Mouse (Mus musculus): ENCODE measurements around the gene Nlrc5. TPM values are rescaled to one million over a fixed set of nuclear protein-coding genes. Genes with fewer than 3 reads are reported as not detected.
A peak's percentile ranks its signal among the peaks of the same experiment; 100 is the strongest.

The Nlrc5 gene
- polyA plus RNA-seq, 1 experiment: 0.16 TPM

DNA sequence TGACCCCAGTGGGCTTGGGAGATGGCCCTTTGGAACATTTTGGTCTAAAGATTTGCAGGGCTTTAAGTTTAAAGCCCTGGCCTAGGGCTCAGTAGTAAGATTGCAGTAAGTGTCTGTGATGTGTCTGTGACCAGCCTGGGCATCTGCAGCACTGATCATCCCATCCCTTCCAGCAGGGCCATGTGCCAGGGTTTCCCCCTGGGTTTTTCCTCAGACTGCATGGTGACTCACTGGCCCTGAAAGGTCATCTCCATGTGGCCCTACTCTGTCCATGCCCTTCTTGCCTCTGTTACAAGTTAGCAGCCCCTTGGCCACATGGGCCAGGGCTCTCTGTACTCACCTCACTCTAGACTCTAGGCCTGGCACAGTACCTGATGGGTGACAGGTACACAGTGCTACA is 130.3 kb downstream of the Nlrc5 start:
- no peaks in the 10 kb centered on the region for H3K27me3 ChIP-seq (ENCODE audit: control insufficient read depth, insufficient read depth, insufficient read length)
- H3K36me3 ChIP-seq (ENCODE audit: control insufficient read depth, insufficient read depth): peaks cover 28% of the 10 kb centered on the region
- H3ac ChIP-seq (ENCODE audit: control insufficient read depth, insufficient read length, low read depth): no peak overlapping the region
- TF ChIP-seq MAX (IDR thresholded peaks at IDR 0.05): peak; percentile 14
- TF ChIP-seq FOSL1 (IDR thresholded peaks at IDR 0.05; ENCODE audit: insufficient read depth, low read length, poor library complexity, severe bottlenecking): no peak
- H3K79me3 ChIP-seq (ENCODE audit: low read depth): no peaks in the 10 kb centered on the region
- H3K79me2 ChIP-seq (ENCODE audit: control insufficient read depth, insufficient read depth): no peaks in the 10 kb centered on the region
- H3K4me3 ChIP-seq (ENCODE audit: insufficient read depth, poor library complexity, severe bottlenecking): no peak overlapping the region

DNA sequence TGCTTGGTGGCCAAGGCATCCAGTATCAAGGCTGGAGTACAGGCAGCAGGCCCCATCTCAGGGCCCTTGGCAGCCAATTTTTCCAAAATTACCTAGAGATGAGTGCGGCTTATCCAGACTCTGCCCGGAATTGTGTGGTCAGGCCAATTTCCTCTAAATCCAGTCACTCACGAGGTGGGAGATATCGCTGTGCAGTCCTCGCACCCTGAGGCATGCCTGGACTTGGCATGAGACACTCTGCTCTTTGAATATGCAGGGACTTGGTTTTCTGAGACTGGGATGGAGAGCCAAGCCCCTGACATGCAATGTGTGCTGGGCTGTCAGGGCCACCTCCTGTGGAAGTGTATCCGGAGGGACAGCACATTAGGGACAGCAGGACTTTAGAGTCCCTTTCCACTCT is 131.9 kb downstream of the Nlrc5 start:
- H3K79me3 ChIP-seq (ENCODE audit: low read depth): no peaks in the 10 kb centered on the region
- H3K36me3 ChIP-seq (ENCODE audit: control insufficient read depth, insufficient read depth): peaks cover 29% of the 10 kb centered on the region
- no peak overlapping the region for H3K4me3 ChIP-seq (ENCODE audit: insufficient read depth, poor library complexity, severe bottlenecking)
- TF ChIP-seq MYOG (IDR thresholded peaks at IDR 0.05; ENCODE audit: control insufficient read depth, extremely low read depth, insufficient read length): no peak
- TF ChIP-seq FOSL1 (IDR thresholded peaks at IDR 0.05; ENCODE audit: insufficient read depth, low read length, poor library complexity, severe bottlenecking): no peak
- TF ChIP-seq CTCF (IDR thresholded peaks at IDR 0.05; ENCODE audit: control insufficient read depth, insufficient read depth, insufficient read length): no peak
- TF ChIP-seq CEBPB (IDR thresholded peaks at IDR 0.05; ENCODE audit: low read depth): no peak
- TF ChIP-seq MAX (IDR thresholded peaks at IDR 0.05): no peak
- no peak for TF ChIP-seq MYOD1 (IDR thresholded peaks at IDR 0.05; ENCODE audit: control insufficient read depth, insufficient read length, low read depth)
- TF ChIP-seq USF1 (IDR thresholded peaks at IDR 0.05; ENCODE audit: low read depth): no peak
- H3ac ChIP-seq (ENCODE audit: control insufficient read depth, insufficient read length, low read depth): no peak overlapping the region
- H3K27me3 ChIP-seq (ENCODE audit: control insufficient read depth, insufficient read depth, insufficient read length): no peaks in the 10 kb centered on the region
- no peaks in the 10 kb centered on the region for H3K79me2 ChIP-seq (ENCODE audit: control insufficient read depth, insufficient read depth)

DNA sequence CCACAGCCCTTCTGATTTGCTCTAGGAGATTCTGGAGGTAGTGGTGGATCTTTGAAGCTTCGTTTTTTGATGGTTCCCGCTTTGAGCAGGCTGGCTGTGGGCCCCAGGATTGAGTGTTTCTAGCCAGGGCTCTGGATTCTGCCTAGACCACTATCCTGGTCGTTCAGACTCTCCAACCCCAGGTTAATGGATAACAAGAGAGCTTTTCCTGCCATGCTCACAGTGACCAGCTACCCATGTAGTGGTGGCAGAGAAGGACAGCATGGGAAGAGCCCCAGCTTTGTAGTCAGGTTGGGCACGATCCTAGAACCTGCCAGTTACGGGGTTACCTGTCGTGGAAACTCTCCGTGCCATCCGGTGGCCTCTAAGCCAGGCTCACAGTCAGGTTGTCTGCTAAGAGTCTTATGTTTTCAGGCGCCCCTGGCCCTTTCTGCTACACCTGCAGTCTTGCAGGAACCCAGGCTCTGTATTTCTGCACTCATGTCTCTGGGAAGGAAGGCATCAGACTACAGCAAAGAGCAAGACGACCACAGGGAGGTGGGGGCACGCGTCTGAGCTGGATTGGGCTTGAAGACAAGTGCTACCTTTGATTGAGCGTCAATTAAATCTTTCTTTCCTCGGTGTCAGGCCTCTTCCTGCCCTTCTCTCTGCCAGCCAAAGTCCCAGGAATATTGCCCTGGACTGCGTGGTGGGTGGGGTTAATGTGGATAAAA is 132.4 kb downstream of the Nlrc5 start:
- H3K4me3 ChIP-seq (ENCODE audit: insufficient read depth, poor library complexity, severe bottlenecking): no peak overlapping the region
- H3K36me3 ChIP-seq (ENCODE audit: control insufficient read depth, insufficient read depth): peaks cover 29% of the 10 kb centered on the region
- no peaks in the 10 kb centered on the region for H3K79me3 ChIP-seq (ENCODE audit: low read depth)
- H3ac ChIP-seq (ENCODE audit: control insufficient read depth, insufficient read length, low read depth): no peak overlapping the region
- no peak for TF ChIP-seq MYOG (IDR thresholded peaks at IDR 0.05; ENCODE audit: control insufficient read depth, extremely low read depth, insufficient read length)
- TF ChIP-seq CTCF (IDR thresholded peaks at IDR 0.05; ENCODE audit: control insufficient read depth, insufficient read depth, insufficient read length): no peak
- TF ChIP-seq FOSL1 (IDR thresholded peaks at IDR 0.05; ENCODE audit: insufficient read depth, low read length, poor library complexity, severe bottlenecking): no peak
- no peak for TF ChIP-seq USF1 (IDR thresholded peaks at IDR 0.05; ENCODE audit: low read depth)
- no peak for TF ChIP-seq MAX (IDR thresholded peaks at IDR 0.05)
- no peak for TF ChIP-seq CEBPB (IDR thresholded peaks at IDR 0.05; ENCODE audit: low read depth)
- TF ChIP-seq MYOD1 (IDR thresholded peaks at IDR 0.05; ENCODE audit: control insufficient read depth, insufficient read length, low read depth): no peak
- H3K27me3 ChIP-seq (ENCODE audit: control insufficient read depth, insufficient read depth, insufficient read length): no peaks in the 10 kb centered on the region
- no peaks in the 10 kb centered on the region for H3K79me2 ChIP-seq (ENCODE audit: control insufficient read depth, insufficient read depth)

DNA sequence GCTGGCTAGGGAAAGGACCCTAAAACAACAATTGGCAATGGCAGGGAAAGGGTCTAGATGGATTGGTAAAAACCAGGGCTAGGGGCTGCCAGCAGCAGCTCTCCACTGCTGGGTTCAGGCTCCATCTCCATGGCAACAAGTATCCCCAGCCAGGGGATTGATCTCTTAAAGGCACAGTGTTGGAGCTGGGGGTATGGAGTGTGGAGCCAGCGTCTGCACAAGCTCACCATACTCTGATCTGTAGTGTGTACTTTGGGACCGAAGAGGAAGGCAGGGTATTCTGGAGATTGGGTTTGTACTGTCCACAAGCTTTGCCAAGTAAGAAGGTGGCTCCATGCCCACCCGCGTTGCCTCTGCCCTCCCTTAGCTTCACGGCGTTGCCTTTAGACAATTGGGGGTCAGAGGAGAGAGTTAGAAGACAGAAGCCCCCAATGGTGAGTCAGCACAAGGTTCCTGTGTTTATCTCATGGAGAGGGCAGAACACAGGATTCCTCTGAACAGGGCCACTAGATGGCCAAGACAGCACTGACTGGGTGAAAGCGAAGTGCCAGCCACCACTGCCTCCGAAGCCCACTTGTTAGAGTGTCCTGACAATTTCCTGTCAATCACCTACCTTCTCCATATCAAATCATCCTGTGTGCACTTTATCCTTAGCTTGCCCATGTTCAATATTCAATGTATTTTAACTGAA is 133.1 kb downstream of the Nlrc5 start:
- peaks cover 29% of the 10 kb centered on the region for H3K36me3 ChIP-seq (ENCODE audit: control insufficient read depth, insufficient read depth)
- no peaks in the 10 kb centered on the region for H3K27me3 ChIP-seq (ENCODE audit: control insufficient read depth, insufficient read depth, insufficient read length)
- H3ac ChIP-seq (ENCODE audit: control insufficient read depth, insufficient read length, low read depth): no peak overlapping the region
- no peak overlapping the region for H3K4me3 ChIP-seq (ENCODE audit: insufficient read depth, poor library complexity, severe bottlenecking)
- no peaks in the 10 kb centered on the region for H3K79me3 ChIP-seq (ENCODE audit: low read depth)
- no peaks in the 10 kb centered on the region for H3K79me2 ChIP-seq (ENCODE audit: control insufficient read depth, insufficient read depth)
- TF ChIP-seq MYOD1 (IDR thresholded peaks at IDR 0.05; ENCODE audit: control insufficient read depth, insufficient read length, low read depth) (no peak), MAX (IDR thresholded peaks at IDR 0.05) (no peak)

DNA sequence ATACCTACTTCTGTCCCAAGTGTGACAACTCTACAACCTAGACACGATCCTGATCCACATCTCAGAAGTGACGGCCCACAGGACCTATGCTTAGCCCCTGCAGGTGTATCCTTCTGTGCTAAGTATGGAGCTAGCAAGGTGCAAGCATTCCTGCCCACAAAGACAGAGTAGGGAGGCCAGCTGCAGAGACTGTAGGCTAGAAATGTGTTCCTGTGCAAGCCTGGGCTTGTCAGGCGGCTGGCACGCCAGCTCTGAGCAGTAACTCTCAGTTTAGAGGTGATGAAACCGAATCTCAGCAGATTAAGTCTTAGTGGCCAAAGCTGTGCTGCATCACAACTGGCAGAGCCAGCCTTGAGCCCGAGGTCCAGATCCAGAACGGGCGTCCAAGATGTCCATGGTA is 133.9 kb downstream of the Nlrc5 start:
- H3ac ChIP-seq (ENCODE audit: control insufficient read depth, insufficient read length, low read depth): no peak overlapping the region
- no peaks in the 10 kb centered on the region for H3K79me2 ChIP-seq (ENCODE audit: control insufficient read depth, insufficient read depth)
- no peaks in the 10 kb centered on the region for H3K27me3 ChIP-seq (ENCODE audit: control insufficient read depth, insufficient read depth, insufficient read length)
- H3K79me3 ChIP-seq (ENCODE audit: low read depth): no peaks in the 10 kb centered on the region
- no peak overlapping the region for H3K4me3 ChIP-seq (ENCODE audit: insufficient read depth, poor library complexity, severe bottlenecking)
- H3K36me3 ChIP-seq (ENCODE audit: control insufficient read depth, insufficient read depth): peaks cover 35% of the 10 kb centered on the region
- TF ChIP-seq MYOG (IDR thresholded peaks at IDR 0.05; ENCODE audit: control insufficient read depth, extremely low read depth, insufficient read length) (no peak), CEBPB (IDR thresholded peaks at IDR 0.05; ENCODE audit: low read depth) (no peak), USF1 (IDR thresholded peaks at IDR 0.05; ENCODE audit: low read depth) (no peak), FOSL1 (IDR thresholded peaks at IDR 0.05; ENCODE audit: insufficient read depth, low read length, poor library complexity, severe bottlenecking) (no peak), MAX (IDR thresholded peaks at IDR 0.05) (no peak), CTCF (IDR thresholded peaks at IDR 0.05; ENCODE audit: control insufficient read depth, insufficient read depth, insufficient read length) (no peak)

DNA sequence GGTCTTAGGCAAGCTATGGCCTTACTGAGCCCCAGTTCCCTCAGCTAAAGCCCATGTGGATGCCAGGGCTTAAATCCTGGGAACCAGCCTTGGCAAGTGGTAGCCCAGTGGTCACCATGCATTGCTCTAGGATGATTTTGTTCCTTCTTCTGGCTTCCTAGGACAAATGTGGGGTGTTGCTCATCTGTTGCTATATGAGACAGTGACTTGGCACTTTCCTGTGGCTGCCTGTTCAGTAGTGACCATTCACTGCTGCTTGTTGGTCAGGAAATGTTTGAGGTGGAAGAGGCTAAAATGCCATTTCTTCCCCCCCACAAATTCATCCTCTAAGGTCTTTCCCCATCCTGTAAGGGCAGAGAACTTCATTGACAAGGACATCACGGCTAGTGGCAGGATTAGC is 135.3 kb downstream of the Nlrc5 start:
- no peaks in the 10 kb centered on the region for H3K79me3 ChIP-seq (ENCODE audit: low read depth)
- TF ChIP-seq CTCF (IDR thresholded peaks at IDR 0.05; ENCODE audit: control insufficient read depth, insufficient read depth, insufficient read length) (no peak), CEBPB (IDR thresholded peaks at IDR 0.05; ENCODE audit: low read depth) (no peak), MYOG (IDR thresholded peaks at IDR 0.05; ENCODE audit: control insufficient read depth, extremely low read depth, insufficient read length) (no peak), MYOD1 (IDR thresholded peaks at IDR 0.05; ENCODE audit: control insufficient read depth, insufficient read length, low read depth) (no peak), USF1 (IDR thresholded peaks at IDR 0.05; ENCODE audit: low read depth) (no peak), MAX (IDR thresholded peaks at IDR 0.05) (no peak), FOSL1 (IDR thresholded peaks at IDR 0.05; ENCODE audit: insufficient read depth, low read length, poor library complexity, severe bottlenecking) (no peak)
- no peaks in the 10 kb centered on the region for H3K79me2 ChIP-seq (ENCODE audit: control insufficient read depth, insufficient read depth)
- H3K4me3 ChIP-seq (ENCODE audit: insufficient read depth, poor library complexity, severe bottlenecking): no peak overlapping the region
- H3K27me3 ChIP-seq (ENCODE audit: control insufficient read depth, insufficient read depth, insufficient read length): no peaks in the 10 kb centered on the region
- H3ac ChIP-seq (ENCODE audit: control insufficient read depth, insufficient read length, low read depth): no peak overlapping the region
- peaks cover 47% of the 10 kb centered on the region for H3K36me3 ChIP-seq (ENCODE audit: control insufficient read depth, insufficient read depth)
